Mouse (Mus musculus) kidney, postnatal 4 days (tissue): ENCODE measurements around the gene Npas4.
"Not testable (repeated sequence)": the region's sequence is repeated elsewhere in the genome, so short reads cannot be mapped to it uniquely, and the experiment has no call there.

Source experiments
- DNase-seq, 2 experiments: peaks; one replicate each; pipeline ENCODE4 v3.0.0; 2021; ENCODE audit warnings: mixed read lengths in 2 of 2

Npas4 gene

DNA sequence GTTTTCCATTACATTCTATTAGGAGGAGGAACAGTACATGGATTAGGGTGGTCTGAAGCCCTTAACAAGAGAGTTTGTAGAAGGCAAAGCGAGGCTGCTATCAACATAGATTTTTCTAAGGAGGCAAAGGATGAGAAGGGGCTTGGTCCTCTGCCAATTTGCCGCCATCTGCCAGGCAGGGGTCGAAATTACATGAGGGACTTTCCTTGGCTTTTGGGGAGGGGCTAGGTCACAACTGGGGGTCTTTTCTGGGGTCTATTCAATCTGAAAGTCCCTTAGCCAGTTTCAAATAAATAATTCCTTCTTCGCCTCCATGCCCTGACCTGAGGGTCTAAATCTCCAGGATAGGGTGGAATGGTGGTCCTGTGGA lies at the start of gene Npas4:
Npas4 (minus strand) TSS at position 61 of the 370 bp plus-strand sequence.
- no peak for DNase-seq

DNA sequence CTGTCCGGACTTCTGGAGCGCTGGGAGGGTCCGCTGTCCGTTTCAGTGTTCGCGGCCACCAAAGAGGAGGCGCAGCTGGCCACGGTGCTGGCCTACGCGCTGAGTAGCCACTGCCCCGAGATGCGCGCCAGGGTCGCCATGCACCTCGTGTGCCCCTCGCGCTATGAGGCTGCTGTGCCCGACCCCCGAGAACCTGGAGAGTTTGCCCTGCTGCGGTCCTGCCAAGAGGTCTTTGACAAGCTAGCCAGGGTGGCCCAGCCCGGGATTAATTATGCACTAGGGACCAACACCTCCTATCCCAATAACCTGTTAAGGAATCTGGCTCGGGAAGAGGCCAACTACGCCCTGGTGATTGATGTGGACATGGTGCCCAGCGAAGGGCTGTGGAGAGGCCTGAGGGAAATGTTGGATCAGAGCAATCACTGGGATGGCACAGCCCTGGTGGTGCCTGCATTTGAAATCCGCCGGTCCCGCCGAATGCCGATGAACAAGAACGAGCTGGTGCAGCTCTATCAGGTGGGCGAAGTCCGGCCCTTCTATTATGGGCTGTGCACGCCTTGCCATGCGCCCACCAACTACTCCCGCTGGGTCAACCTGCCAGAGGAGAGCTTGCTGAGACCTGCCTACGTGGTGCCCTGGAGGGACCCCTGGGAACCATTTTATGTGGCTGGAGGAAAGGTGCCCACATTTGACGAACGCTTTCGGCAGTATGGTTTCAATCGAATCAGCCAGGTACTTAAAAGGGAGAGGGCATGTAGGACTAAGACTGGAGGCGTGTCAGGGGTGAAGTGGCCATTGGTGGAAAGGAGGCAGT lies 49.4 kb upstream of the Npas4 start:
- peak in 1 of 2 experiments; percentile 50 for DNase-seq

DNA sequence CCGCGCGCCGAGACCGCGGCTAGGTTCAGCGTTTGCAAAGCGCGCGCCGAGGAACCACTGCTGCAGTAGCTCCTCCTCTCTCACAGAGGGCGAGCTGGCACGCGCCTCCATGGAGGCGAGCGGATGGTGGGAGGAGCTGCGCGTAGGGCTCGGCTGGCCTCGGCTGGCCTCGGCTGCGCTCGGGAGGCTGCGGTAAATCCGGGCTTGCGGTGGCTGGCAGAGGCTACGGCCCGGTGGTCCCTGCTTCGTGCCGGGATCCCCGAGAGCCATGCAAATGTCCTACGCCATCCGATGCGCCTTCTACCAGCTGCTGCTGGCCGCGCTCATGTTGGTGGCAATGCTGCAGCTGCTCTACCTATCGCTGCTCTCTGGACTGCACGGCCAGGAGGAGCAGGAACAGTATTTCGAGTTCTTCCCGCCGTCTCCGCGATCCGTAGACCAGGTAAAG lies 48.6 kb upstream of the Npas4 start, which contains the start of the genes B4gat1 and AC124502.3:
B4gat1 (plus strand) TSS at position 118 of the 448 bp plus-strand sequence.
AC124502.3 (plus strand) TSS at position 183 of the 448 bp plus-strand sequence.
- peak; percentile 92 to 96 for DNase-seq

DNA sequence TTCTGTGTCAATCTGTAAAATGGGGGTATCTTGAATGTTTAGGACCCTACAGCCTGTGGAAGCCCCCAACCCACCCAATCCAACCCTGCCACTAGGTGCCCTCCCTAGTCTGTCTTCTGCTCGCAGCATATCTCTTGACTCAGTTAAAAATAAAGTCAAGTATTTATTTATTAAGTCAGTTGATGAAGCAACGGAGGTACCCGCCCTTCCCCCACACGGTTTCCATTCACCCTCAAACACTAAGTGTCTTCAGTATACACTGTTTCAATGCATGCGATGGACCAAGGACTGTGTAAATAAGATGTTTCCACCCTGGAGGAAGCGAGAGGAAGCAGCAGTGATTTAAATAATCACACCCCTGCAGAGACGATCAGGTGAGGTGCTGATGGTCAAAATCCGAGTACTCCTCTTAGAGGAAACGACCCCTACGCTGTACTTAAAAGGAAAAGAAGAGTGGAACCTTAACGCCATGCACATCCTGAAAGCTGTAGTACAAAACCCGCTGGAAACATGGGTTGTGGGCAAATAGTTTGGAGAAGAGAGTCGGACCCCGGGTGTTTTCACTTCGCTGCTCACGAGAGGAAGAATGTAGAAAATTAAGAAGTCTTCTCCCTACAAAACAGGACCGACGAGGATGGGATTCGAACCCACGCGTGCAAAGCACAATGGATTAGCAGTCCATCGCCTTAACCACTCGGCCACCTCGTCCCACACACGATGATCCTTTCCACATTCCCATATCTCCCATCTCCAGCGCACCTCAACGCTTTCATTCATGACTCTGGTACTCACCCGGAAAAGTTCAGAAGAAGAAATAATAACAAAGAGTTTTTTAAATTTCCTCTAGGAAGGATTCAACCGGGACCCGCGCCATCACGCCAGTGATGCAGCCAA lies 47.8 kb upstream of the Npas4 start:
- peak; percentile 85 to 90 for DNase-seq

DNA sequence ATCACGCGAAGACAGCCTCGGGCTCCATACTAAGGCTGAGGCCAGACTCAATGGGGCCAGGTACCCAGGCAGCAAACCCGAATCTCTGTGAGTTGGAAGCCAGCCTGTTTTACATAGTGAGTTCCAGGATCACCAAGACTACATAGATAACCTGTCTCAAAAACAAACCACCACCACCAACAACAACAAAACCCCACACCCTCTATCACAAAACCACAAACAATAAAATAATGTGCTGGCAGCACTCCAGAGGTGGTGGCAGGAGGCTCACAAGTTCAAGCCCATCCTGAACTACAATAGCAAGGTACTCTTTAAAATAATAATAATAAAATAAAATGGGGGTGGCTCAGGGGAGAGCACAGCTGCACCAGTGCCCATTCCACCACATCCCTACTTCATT lies 46.5 kb upstream of the Npas4 start:
- DNase-seq, result no peak

DNA sequence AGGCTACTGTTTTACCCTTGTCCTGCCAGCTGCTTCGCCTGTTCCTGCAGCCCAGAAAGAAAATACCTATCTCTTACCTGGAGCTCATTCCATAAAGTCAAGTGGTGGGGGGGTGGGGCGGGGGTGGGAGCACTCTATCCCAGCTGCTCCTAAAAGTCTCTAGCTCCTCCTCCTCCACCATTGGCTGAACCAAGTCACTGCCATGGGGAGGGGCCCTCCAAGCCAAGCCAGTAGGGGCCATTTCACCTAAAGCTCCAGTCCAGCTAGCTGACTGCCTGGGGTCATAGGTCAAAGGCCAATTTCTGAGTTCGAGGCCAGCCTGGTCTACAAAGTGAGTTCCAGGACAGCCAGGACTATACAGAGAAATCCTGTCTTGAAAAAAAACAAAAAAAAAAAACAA lies 42.6 kb upstream of the Npas4 start:
- DNase-seq, result no peak

DNA sequence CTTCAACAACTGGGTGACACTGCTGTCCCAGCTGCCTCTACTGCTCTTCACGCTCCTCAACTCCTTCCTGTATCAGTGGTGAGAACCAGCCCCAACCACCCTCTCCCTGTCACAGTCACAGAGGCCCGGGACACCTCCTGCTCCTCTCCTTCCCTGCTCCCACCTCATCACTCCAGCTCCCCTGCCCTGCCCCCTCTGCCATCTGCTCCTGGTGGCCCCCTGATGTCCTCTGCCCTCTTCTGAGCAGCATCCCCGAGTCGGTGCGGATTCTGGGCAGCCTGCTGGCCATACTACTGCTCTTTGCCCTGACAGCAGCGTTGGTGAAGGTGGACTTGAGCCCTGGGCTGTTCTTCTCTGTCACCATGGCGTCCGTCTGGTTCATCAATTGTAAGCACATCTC lies 36.0 kb upstream of the Npas4 start:
- DNase-seq, result no peak

DNA sequence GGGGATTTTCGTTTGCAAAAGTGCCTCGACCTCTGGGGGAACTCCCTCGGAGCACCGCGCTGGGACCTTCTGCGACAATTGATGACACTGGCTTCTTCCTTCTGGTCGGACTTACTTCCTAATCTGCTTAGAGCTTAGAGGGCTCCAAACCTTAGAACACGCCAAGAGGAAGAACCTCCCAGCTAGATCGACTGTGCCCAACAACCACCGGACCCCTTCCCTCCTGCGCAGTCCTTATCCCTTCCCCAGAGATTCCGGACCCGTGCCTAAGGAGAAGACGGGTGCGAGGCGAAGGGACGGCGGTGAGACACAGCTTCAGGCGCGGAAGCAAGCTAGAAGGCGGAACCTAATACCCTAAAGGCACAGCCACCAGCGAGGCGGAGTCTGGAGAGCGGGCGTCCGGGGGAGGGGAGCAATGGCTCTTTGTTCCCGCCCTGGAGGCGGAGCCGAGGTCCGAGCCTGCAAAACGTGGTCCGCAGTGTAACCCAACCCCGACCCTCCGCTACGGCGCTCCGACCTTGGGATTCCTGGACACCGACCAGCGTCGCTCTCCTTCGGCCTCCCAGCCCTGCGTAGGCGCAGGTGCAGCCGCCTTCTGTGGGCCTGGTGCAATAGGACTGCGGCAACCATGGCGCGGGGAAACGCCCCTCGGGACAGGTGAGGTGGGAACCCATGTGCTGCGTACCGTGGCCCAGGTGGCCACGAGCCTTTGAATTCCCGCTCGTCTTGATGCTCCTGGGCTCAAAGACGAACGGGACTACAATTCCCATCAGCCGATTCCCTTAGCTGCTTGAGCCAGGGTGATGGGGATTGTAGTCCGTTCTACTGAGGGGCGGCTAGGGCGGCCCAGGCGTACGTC lies 33.7 kb upstream of the Npas4 start, which contains the start of gene Slc29a2:
Slc29a2 (plus strand) TSS at position 240 of the 859 bp plus-strand sequence.
- peak; percentile 93 to 96 for DNase-seq

DNA sequence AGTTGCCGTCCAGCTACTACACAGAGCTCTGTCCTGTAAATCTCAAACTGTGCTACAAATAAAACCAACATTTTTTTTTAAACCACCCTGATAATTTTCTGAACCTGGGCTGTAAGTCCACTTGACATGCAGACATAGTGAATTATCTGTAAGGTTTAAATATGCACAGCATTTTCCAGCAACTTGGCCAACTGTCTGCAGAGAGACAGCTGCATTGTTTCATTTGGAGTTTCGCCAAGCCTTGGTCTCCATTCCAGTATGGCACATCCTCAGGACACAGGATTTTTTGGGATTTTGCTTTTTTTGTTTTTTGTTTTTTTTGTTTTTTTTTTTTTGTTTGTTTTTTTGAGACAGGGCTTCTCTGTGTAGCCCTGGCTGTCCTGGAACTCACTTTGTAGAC lies 31.3 kb upstream of the Npas4 start:
- no peak for DNase-seq

DNA sequence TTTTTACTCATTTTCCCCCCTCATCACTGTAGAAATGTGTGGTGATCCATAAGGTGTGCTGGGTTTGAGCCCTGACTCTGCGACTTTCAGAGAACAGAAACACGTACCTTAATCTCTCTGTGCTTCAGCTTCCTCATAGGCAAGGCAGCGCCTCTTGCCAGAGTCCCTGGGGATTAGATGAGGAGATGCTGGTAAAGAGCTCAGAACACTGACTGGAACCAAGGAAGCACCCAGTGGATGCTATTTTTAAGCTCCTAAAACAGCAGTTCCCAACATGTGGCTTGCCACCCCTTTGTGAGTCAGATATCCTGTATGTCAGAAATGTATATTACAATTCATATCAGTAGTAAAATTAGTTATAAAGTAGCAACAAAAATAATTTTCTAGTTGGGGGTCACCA lies 28.1 kb upstream of the Npas4 start:
- no peak for DNase-seq

DNA sequence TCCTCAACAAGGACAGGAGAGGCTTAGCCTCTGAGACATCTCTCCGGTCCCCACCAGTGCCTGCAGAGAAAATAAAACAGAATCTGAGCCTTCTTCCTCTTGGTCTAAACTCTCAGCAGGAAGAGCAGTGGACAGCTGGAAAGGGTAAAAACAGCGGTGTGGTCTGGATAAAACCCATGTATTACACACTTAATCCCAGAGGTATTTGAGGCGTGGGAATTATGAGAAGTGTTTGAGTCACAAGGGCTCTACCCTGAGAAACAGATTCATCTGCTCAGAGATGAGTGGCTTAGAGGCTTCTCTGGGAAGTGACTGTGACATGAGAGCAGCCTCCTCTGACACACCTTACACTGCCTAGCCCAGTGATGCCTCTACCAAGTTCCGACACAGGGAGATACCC lies 27.5 kb upstream of the Npas4 start:
- DNase-seq, result no peak

DNA sequence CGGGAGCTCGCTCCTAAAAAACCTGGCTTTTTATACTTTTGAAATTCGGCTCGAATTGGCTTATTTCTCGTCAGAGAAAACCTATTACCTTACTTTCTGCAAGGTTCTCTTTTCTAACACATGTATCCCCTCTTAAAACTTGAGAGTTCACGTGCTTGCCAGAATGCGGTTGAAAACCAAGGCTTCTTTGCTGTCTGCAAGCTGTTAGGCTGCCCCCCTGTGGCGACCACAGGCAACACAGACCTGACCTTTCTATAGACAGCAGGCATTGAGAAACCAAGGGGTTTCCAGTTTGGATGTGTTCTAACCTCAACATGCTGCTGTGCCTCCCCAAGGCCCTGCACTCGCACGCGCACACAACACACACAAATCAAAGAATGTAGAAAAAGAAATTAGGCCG lies 26.7 kb upstream of the Npas4 start:
- DNase-seq, result peak; percentile 86 to 89

DNA sequence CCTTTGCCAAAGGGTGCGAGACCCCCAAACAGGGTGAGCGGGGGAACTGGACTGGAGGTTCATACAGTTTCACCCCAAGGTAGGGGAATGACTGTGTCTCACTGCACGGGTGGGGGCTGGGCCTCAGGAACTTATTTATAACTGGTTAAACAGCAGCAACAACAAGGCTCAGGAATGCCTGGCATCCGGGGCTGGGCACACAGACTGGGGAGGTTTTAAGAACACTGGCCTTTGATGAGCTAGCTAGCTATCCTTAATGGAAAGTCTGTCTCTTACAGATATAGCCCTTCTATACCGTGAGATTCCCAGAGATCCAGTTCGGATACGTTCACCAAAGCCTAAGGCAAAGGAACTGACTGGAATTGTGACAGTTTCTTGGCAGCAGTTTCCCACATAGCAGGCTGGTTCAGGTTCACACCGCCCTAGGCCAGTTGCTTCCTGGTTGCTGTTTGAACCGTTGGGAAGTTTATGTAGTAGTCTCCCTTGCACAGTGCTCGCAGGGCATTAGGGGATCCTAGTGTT lies 26.2 kb upstream of the Npas4 start:
- peak; percentile 63 to 74 for DNase-seq

DNA sequence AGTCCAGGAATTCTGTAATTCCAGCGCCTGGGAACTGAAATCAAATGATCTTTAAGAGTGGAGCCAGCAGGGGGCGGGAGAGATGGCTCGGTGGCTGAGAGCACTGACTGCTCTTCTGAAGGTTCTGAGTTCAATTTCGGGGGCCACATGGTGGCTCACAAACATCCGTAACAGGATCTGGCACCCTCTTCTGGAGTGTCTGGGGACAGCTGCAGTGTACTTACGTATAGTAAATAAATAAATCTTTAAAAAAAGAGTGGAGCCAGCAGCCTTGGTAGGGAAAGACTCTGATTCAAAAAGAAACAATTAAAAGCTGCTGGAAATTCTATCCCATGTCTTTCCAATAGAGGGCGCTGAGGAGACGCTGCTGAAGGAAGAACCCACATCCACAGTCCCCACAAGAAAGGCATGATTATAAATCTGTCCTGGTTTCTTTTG lies 24.9 kb upstream of the Npas4 start:
- peak; percentile 66 to 73 for DNase-seq

DNA sequence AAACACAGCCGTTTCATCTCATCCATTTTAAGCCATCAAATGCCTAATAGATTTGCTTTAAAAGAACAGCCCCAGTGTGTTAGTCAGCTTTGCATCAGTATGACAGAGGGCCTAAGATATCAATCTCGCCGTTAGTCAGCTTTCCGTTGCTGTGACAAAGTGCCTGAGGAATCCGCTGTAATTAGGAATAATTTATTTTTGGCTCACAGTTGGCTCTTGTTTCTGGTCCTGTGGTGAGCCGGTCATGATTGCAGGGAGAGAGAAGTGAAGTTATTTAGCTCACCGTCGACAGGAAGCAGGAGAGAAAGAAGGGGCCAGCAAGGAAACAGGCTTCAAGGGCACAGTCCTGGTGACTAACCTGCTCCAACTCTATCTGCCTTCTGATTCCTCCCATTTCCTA lies 23.0 kb upstream of the Npas4 start:
- DNase-seq, result no peak

DNA sequence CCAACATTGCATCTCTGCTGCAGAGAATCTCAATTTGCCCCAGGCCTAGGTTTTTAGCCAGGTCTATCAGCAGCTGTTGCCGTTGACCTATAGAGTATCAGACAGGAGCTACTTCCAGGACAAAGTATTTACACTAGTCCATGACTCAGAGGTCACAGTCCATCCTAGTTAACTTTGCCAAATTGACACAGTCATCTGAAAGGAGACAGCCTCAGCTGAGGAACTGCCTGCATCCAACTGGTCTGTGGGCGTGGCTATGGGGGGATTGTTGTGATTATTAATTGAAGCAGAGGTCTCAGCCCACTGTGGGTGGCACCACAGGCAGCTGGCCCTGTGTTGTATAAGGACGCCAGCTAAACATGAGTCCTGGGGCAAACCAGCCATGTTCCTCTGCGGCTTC lies 14.8 kb upstream of the Npas4 start:
- no peak for DNase-seq

DNA sequence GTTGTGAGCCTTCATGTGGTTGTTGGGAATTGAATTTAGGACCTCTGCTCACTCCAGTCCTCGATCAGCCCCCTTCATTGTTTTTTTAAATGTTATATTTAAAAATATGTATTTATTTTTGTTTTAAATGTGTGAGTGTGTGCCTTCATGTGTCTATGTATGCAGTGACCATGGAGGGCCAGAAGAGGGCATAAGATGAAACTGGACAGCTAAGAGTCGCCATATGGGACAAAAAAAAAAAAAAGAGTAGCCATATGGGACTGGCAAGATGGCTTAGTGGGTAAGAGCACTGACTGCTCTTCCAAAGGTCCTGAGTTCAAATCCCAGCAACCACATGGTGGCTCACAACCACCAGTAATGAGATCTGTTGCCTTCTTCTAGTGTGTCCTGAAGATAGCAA lies 13.5 kb upstream of the Npas4 start:
- DNase-seq, result not testable (repeated sequence)

DNA sequence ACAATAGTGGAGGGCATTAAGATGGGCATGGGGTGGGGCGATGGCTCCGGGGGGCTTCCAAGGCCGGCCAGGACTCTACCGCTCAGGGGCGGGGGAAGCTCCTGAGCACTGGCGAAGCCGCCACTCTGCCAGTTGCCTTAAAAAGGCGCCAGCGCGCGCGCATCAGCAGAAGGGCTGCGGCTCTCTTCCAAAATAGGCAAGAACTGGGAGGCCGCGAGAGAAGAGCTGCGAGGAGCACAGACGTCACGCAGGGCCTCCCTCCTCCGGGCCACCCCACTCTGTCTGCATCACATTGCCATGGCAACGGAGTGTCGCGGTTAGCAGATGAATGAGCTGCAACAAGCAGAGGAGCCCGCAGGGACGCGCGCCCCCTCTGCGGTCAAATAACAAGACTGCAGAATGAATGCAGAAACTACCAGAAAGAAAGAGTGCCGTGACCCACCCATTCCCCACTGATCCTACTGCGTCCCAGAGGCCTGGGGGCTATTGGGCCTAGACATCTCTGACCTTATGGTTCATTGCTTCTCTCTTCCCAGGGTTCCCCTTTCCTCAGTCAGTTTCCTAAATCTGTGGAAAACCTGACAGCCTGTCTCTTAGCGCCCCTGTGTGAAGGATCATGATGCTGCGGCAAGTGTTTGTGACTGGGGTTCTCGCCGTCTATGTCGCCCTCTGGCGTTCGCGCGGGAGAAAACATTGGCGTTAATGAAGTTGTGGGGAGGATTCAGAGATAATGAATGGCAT lies 11.7 kb upstream of the Npas4 start:
- peak; percentile 82 to 87 for DNase-seq

DNA sequence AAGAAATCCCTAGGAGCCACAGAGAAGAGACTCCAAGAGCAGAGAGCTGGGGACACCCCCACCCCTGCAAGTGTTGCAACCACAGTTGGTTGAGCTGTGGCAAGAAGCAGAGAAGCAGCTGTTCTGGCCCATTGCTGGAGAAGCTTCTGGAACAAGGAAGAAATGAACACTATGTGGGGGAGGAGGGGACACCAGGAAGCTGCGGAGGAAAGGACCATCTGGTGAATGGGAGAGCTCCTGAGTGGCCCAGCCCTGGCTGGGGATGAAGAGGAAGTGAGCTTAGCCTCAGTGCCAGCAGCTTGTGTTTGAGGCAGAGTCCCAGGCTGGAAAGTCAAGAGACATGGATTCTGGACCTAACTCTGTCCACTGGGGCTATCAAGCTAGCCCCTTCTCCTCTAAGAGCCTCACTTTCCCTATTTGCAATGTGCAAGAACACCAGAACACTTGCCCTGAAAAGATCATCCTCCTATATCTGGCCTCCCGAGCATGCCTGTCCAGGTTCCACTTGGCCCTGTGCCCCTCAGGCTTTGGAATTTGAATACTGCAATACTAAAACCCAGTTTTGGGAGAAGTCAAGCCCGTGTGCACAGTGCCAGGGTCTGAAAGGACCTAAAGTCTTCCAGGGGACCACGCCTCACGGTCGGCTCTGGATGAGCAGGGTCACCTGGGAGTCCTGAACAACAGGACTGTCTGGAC lies 9.5 kb upstream of the Npas4 start:
- no peak for DNase-seq

DNA sequence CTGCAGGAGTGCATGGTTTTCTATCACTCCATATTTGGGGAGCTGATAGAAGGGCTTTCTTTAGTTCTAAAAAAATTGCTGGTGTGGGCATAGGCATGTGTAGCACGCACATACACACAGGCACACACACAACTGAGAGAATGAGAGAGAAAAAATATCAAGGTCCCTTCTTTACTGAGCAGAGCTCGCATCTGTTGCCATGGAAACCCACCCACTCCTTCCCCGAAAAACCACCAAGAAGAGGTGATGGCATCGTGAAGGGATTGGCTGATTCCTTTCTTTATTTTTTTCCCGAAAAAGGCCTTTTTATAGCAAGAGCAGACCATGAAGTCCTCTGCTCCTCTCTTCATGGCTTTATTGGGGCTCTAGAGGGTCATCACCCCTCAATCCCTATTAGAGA lies 3.9 kb upstream of the Npas4 start:
- DNase-seq, result no peak

DNA sequence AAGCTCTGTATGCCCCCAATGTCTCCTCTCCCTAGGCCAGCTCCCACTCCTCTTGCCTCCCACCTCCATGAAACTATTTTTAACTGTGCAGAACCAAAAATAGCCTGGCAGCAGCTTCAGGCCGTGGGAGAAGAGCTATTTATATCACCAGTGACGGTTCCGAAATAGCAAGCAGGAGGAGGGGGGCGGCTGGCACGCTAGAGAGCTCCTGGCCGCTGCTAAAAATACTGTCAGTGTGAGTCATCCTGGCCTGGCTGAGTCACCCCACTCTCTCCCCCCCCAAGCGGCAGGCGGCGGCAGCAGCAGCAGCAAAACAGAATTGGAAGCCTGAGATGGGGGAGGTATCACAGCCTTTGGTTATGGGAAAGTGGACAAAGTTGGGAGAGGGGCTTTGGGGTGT lies 2.8 kb upstream of the Npas4 start:
- DNase-seq, result peak; percentile 22 to 61
